Mouse (Mus musculus) lung, embryonic 16.5 days (tissue): Measurements from ENCODE around the gene Myocd. TPM values are rescaled to one million over a fixed set of nuclear protein-coding genes. Genes with fewer than 3 reads are reported as not detected.

Experiments used
- ATAC-seq: fragments of 200-750 bp; cut with Nextera tagmentation; 2 replicates; pipeline ENCODE4 v1.8.0; 2017; ENCODE audit warnings: low read depth, mild to moderate bottlenecking, moderate library complexity
- H3K27ac ChIP-seq: fragments of 300-500 bp; sonication (generic); 2 replicates; pipeline ENCODE4 v1.5.1; 2014; ENCODE audit warnings: mild to moderate bottlenecking, control low read depth, low read length
- H3K27me3 ChIP-seq: fragments of 300-500 bp; sonication (generic); 2 replicates; pipeline ENCODE4 v1.6.1; 2014; ENCODE audit warnings: low read depth, low read length, mixed read lengths; ENCODE audit not compliant: control insufficient read depth, insufficient read depth
- H3K36me3 ChIP-seq: fragments of 300-500 bp; sonication (generic); 2 replicates; pipeline ENCODE4 v1.6.1; 2014; ENCODE audit warnings: low read length; ENCODE audit not compliant: control insufficient read depth, insufficient read depth
- H3K4me1 ChIP-seq: fragments of 300-500 bp; sonication (generic); replicated peaks from 2 replicates; pipeline ENCODE4 v1.6.1; 2014; ENCODE audit warnings: low read length, mixed read lengths; ENCODE audit not compliant: control insufficient read depth, insufficient read depth
- H3K4me2 ChIP-seq: fragments of 300-500 bp; sonication (generic); 2 replicates; pipeline ENCODE4 v1.6.1; 2014; ENCODE audit warnings: low read depth, low read length, control low read depth
- H3K4me3 ChIP-seq: fragments of 300-500 bp; sonication (generic); 2 replicates; pipeline ENCODE4 v1.5.1; 2014; ENCODE audit warnings: mild to moderate bottlenecking, low read length, control low read depth
- H3K9ac ChIP-seq: fragments of 300-500 bp; sonication (generic); 2 replicates; pipeline ENCODE4 v1.6.1; 2014; ENCODE audit warnings: low read length, control low read depth
- H3K9me3 ChIP-seq: fragments of 300-500 bp; sonication (generic); 2 replicates; pipeline ENCODE4 v1.6.1; 2016; ENCODE audit warnings: low read length; ENCODE audit not compliant: control insufficient read depth
- WGBS: fragments of 180-500 bp; shearing (Covaris S2); extraction: QIAGEN DNeasy Blood & Tissue Kit; methylation state at CpG from one replicate; pipeline ENCODE4 v1.1.7; 2014; 5-methylcytosine and 5-hydroxymethylcytosine counted together
- polyA plus RNA-seq: library from polyadenylated mRNA; unstranded; fragments of >200 nt; fragmentation: Nextera tagmentation; extraction: Ambion mirVana; gene quantifications from 2 replicates; pipeline ENCODE4 v1.2.1, GENCODE M21; 2015

Gene Myocd
- polyA plus RNA-seq, 1 experiment from 2014 or later: 12.9 TPM

DNA sequence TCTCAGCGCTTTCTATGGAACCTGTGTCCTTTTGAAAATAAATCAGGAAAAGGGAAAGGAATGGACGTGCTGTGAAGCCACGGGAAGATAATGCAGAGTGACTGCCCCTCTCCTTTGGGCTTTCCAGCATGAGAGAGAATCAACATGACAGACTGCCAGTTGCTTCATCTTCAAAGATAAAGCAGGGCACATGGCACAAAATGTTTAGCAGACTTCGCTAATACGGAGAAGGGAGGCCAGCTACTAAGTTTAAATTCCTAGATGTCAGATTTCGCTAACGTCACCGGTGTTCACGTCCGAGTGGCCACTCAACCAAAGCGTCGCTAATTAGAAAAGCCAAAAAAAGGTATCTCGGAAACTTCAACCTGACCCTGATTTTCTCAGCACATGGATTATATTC lies 65.1 kb downstream of the Myocd start:
- H3K4me3 ChIP-seq: no peak overlapping the region
- H3K36me3 ChIP-seq: no peaks in the 10 kb centered on the region; the same call in 1 of the 2 replicates
- H3K9ac ChIP-seq: no peak overlapping the region
- no peak overlapping the region for H3K4me2 ChIP-seq
- no peak overlapping the region for H3K27ac ChIP-seq
- H3K4me1 ChIP-seq: peaks cover 2% of the 10 kb centered on the region; the same call in 1 of the 2 replicates
- ATAC-seq: no peak
- no peaks in the 10 kb centered on the region for H3K9me3 ChIP-seq
- no peaks in the 10 kb centered on the region for H3K27me3 ChIP-seq
- 51% methylated on average over 13 of the region's 13 CpGs for WGBS

DNA sequence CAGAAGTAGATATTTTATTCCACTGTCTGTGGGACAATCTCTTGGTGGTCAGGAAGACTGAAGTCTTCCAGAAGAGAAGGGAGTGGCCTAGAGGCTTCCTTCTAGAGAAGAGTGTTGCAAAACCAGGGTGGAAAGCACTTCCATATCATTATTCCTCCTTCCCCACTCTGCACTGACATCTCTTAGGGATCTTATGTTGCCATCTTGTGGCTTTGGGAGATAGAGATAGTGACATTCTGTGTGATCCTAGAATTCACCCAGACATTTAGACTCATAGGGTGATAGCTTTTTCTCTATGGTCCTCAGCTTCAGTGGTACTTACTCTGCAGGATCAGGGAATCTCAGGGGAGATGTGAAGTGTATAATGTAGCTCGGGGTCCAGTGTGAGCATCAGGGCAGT lies 66.8 kb downstream of the Myocd start:
- no peak for ATAC-seq
- WGBS: 78% methylated on average over 1 of the region's 1 CpGs
- Histone ChIP-seq H3K9ac (no peak overlapping the region), H3K27me3 (no peaks in the 10 kb centered on the region), H3K4me1 (peaks cover 2% of the 10 kb centered on the region; the same call in 1 of the 2 replicates), H3K9me3 (no peaks in the 10 kb centered on the region), H3K4me3 (no peak overlapping the region), H3K36me3 (no peaks in the 10 kb centered on the region; the same call in 1 of the 2 replicates), H3K4me2 (no peak overlapping the region), H3K27ac (no peak overlapping the region)

GRCm38 (mm10) chr11:65202236-65202635 lies 67.6 kb downstream of the Myocd start:
- Histone ChIP-seq H3K9me3 (no peaks in the 10 kb centered on the region), H3K9ac (no peak overlapping the region), H3K4me2 (no peak overlapping the region), H3K36me3 (no peaks in the 10 kb centered on the region; the same call in 1 of the 2 replicates), H3K27me3 (no peaks in the 10 kb centered on the region), H3K4me1 (peaks cover 2% of the 10 kb centered on the region; the same call in 1 of the 2 replicates), H3K4me3 (no peak overlapping the region), H3K27ac (no peak overlapping the region)
- ATAC-seq: peak; percentile 86
- WGBS: 5% methylated on average over 5 of the region's 5 CpGs

- WGBS: 77% methylated on average over 3 of the region's 3 CpGs
- Histone ChIP-seq H3K9ac (no peak overlapping the region), H3K9me3 (no peaks in the 10 kb centered on the region), H3K36me3 (no peaks in the 10 kb centered on the region), H3K4me2 (no peak overlapping the region), H3K27me3 (no peaks in the 10 kb centered on the region), H3K27ac (no peak overlapping the region), H3K4me3 (no peak overlapping the region), H3K4me1 (no peaks in the 10 kb centered on the region)
- no peak for ATAC-seq
Observed at GRCm38 (mm10) chr11:65198026-65198425, 71.8 kb downstream of the Myocd start.

GRCm38 (mm10) chr11:65197280-65197679 lies 72.5 kb downstream of the Myocd start:
- no peaks in the 10 kb centered on the region for H3K36me3 ChIP-seq
- H3K4me3 ChIP-seq: no peak overlapping the region
- no peak overlapping the region for H3K4me2 ChIP-seq
- no peak overlapping the region for H3K9ac ChIP-seq
- H3K9me3 ChIP-seq: no peaks in the 10 kb centered on the region
- peak; percentile 47; the same call in 1 of the 2 replicates for ATAC-seq
- H3K4me1 ChIP-seq: no peaks in the 10 kb centered on the region
- no peaks in the 10 kb centered on the region for H3K27me3 ChIP-seq
- WGBS: 2% methylated on average over 3 of the region's 3 CpGs
- H3K27ac ChIP-seq: no peak overlapping the region

- H3K4me1 ChIP-seq: 0 out of 2 replicates have a peak, but pooled peaks cover 2% of the 10 kb centered on the region
- H3K4me2 ChIP-seq: no peak overlapping the region
- no peak overlapping the region for H3K9ac ChIP-seq
- H3K36me3 ChIP-seq: no peaks in the 10 kb centered on the region
- H3K27ac ChIP-seq: no peak overlapping the region
- ATAC-seq: peak; percentile 59; the same call in 1 of the 2 replicates
- no peaks in the 10 kb centered on the region for H3K27me3 ChIP-seq
- 56% methylated on average over 10 of the region's 12 CpGs for WGBS
- no peaks in the 10 kb centered on the region for H3K9me3 ChIP-seq
- no peak overlapping the region for H3K4me3 ChIP-seq
Observed at GRCm38 (mm10) chr11:65186974-65187373, 82.8 kb downstream of the Myocd start.

DNA sequence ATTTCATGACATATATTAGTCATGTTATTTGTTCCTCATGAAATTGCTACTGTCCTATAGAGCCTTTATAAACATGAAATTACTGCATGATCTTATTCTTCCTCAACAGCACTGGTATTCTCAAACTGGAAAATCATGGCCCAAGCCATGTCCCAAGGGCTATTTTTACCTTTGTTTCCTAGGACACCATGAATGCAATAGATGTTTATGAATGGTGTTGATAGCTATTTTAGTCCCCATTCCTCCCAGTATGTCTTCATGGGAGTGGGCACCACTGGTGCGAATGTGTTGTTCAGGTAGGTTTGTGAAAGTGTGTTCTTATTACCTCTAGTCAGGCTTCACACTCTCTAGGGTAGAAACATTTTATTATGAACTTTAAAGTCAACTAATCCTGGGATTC lies 84.7 kb downstream of the Myocd start:
- Histone ChIP-seq H3K4me1 (0 out of 2 replicates have a peak, but pooled peaks cover 2% of the 10 kb centered on the region), H3K9ac (no peak overlapping the region), H3K9me3 (no peaks in the 10 kb centered on the region), H3K27ac (no peak overlapping the region), H3K27me3 (no peaks in the 10 kb centered on the region), H3K4me3 (no peak overlapping the region), H3K4me2 (no peak overlapping the region), H3K36me3 (no peaks in the 10 kb centered on the region)
- 95% methylated on average over 1 of the region's 1 CpGs for WGBS
- no peak for ATAC-seq

- WGBS: 63% methylated on average over 4 of the region's 4 CpGs
- peak; percentile 49 for ATAC-seq
- Histone ChIP-seq H3K9ac (no peak overlapping the region), H3K4me1 (peaks cover 6% of the 10 kb centered on the region), H3K27me3 (no peaks in the 10 kb centered on the region), H3K4me3 (no peak overlapping the region), H3K36me3 (no peaks in the 10 kb centered on the region), H3K27ac (no peak overlapping the region), H3K4me2 (no peak overlapping the region), H3K9me3 (no peaks in the 10 kb centered on the region)
Observed at GRCm38 (mm10) chr11:65170121-65170750, 99.6 kb downstream of the Myocd start.

GRCm38 (mm10) chr11:65162767-65163120 lies 107.0 kb downstream of the Myocd start, which contains the start of gene Arhgap44:
TSS of gene Arhgap44 (minus strand) at chr11:65162961.
- Histone ChIP-seq H3K4me3 (peak within 1 kb of the TSS; percentile 94), H3K27me3 (no peaks in the 10 kb centered on the region), H3K4me2 (peak within 1 kb of the TSS; percentile 78), H3K9ac (peak within 1 kb of the TSS; percentile 90), H3K36me3 (no peaks in the 10 kb centered on the region), H3K27ac (peak within 1 kb of the TSS; percentile 93), H3K9me3 (no peaks in the 10 kb centered on the region), H3K4me1 (0 out of 2 replicates have a peak, but pooled peaks cover 5% of the 10 kb centered on the region)
- peak; percentile 87 for ATAC-seq
- 0% methylated on average over 27 of the region's 27 CpGs for WGBS
